Mouse (Mus musculus): ENCODE data around the gene Clhc1. TPM values are rescaled to one million over a fixed set of nuclear protein-coding genes. Genes with fewer than 3 reads are reported as not detected.
"Not testable (repeated sequence)": the region's sequence is repeated elsewhere in the genome, so short reads cannot be mapped to it uniquely, and the experiment has no call there.

The Clhc1 gene
- total RNA-seq (2017), result 0.37 TPM in 1 of 2 replicates, not detected in the other

- ATAC-seq (replicated peaks; ENCODE audit: low read depth, poor library complexity, severe bottlenecking), result peak; percentile 88
Observed at GRCm38 (mm10) chr11:29547752-29548503, at the start of gene Clhc1, which contains the start of gene Rps27a. Clhc1 (plus strand) TSS chr11:29547950. Rps27a (minus strand) TSS chr11:29548109.

- ATAC-seq (replicated peaks; ENCODE audit: low read depth, poor library complexity, severe bottlenecking), result 0 out of 2 replicates have a peak, but pooled peaks have one; percentile 50
Observed at GRCm38 (mm10) chr11:29503948-29504893, 43.5 kb upstream of the Clhc1 start.

DNA sequence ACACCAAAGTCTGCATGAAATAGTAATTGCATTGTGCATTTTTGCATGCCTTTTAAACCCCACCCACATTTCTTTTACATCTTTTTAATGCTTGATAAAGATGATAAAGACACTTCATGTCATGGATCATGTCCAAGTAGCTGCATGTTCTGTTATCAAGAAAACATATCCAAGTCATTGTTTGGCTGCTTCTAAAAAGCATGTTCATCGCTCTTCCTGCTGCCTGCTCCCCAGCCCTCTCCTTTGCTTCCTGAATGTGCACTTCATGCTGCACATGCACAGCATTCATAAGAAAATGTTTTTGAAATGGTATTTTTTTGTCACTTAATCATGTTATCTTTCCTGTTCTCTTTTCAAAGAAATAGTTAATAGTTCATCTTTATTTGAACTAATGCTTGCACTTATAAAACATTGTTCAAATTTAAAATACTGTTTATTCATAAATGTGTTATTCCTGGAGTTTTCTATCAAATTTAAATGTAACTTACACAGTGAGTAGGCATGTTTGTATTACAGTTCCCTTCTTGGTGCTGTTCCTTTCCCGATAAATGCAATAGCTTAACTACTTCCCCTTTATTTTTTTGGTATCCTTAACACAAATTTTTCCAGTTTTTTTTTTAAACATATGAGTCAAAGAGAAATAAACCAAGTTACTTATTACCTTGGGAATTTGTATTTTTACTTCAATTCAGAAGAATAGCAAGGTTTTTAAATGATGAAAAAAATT, 42.7 kb upstream of the Clhc1 start:
- ATAC-seq (replicated peaks; ENCODE audit: low read depth, poor library complexity, severe bottlenecking), result 0 out of 2 replicates have a peak, but pooled peaks have one; percentile 36

DNA sequence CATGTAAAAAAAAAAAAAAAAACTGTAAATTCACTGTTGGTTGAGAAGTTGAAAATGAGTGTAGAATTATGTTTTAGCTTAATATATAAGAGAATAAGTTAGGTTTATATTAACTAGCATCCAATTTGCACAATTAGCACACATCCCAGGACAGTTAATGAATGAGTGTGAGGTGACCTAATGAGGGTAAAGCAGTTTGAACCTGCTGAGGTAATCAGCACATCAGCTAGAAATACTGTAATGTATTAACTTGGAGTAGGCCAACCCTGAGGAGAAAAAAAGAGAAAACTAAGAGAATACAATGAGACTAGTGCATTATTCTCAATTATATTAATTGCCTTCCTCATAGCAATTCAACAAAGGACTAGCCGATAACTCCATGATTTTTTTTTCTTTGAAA, 38.3 kb upstream of the Clhc1 start:
- ATAC-seq (replicated peaks; ENCODE audit: low read depth, poor library complexity, severe bottlenecking), result no peak

DNA sequence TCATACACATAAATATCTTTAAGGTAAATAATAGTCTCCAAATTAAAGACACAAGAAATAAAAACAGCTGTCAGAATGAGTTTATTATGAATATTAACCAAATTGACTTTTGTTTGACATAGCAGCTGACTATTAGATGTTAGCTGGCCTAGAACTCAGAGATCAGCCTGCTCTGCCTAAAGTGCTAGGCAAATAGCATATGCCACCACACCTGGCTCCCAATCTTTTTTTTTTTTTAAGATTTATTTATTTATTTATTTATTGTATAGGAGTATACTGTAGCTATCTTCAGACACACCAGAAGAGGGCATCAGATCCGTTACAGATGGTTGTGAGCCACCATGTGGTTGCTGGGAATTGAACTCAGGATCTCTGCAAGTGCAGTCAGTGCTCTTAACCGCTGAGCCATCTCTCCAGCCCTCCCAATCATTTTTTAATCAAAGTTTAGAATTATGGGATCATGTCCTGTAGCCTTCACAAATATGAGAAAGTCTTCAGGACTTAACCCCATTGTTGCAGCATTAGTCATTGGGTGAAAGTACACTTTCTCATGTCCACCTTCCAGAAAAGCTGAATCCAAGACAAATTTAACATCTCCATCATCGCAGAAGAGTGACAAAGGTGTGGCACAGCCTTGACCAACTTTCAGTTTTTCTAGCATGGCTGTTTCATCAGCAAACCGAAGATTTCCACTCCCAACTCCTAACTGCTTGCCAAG, 34.8 kb upstream of the Clhc1 start:
- no peak for ATAC-seq (replicated peaks; ENCODE audit: low read depth, poor library complexity, severe bottlenecking)

GRCm38 (mm10) chr11:29514325-29514681, 33.4 kb upstream of the Clhc1 start:
- peak; percentile 48 for ATAC-seq (replicated peaks; ENCODE audit: low read depth, poor library complexity, severe bottlenecking)

- ATAC-seq (replicated peaks; ENCODE audit: low read depth, poor library complexity, severe bottlenecking), result peak; percentile 100
Observed at GRCm38 (mm10) chr11:29514682-29515412, 32.9 kb upstream of the Clhc1 start, which contains the start of gene Prorsd1. Prorsd1 (minus strand) TSS chr11:29515033.

DNA sequence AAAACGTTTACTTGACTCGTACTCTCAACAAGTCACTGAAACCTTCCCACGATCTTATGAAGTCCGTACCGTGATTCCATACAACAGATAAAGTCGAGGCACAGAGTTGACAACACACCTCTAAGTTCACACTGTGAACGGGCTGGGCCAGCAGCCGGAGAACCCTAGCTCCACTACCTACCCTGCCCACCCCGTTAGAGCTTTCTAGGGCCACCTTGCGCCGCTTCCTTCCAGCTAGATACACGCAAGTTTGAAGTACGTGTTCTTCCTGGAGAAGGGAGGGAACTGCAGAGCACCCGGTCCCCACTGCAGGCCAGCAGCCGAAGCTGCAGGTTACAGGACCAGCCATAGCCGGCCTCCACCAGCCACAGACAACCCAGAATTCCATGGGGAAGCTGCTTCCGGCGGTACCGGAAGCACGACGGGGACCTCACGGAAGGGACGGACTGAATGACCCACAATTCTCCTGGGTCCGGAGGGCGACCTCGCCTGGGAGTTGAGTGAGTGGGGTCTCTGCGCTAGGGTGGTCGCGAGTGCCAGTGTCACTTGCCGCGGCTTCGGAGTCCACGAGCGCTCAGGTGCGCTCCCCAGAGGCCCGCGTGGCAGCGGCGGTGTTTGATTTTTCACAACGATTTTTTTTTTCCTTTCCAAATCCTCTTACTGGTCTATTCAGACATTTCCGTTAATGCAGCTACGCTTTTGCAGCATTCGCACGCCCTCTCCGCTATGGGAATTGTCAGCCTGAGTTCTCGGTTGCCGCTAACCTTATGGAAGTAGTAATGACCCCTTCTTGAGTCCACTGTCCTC, 21.6 kb upstream of the Clhc1 start, which contains the start of gene Mtif2:
TSS of gene Mtif2 (plus strand) at position 421 of the 807 bp plus-strand sequence.
- ATAC-seq (replicated peaks; ENCODE audit: low read depth, poor library complexity, severe bottlenecking), result peak; percentile 94

DNA sequence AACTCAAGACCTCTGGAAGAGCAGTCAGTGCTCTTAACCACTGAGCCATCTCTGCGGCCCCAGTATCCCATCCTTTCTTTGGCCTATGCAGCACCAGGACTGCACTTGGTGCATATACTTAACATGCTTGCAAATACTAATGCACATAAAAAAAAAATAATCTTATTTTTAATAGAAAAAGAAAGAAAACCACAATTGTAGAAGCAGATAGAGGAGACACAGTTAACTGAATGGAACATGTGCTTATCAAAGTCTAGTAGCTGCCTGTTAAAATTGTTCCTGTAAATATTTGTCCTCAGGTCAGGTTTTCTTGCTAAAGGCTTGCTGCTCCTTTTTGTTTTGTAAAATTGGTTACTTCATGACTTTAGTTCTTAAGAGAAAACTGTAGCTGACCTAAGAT, 9.5 kb upstream of the Clhc1 start:
- no peak for ATAC-seq (replicated peaks; ENCODE audit: low read depth, poor library complexity, severe bottlenecking)

DNA sequence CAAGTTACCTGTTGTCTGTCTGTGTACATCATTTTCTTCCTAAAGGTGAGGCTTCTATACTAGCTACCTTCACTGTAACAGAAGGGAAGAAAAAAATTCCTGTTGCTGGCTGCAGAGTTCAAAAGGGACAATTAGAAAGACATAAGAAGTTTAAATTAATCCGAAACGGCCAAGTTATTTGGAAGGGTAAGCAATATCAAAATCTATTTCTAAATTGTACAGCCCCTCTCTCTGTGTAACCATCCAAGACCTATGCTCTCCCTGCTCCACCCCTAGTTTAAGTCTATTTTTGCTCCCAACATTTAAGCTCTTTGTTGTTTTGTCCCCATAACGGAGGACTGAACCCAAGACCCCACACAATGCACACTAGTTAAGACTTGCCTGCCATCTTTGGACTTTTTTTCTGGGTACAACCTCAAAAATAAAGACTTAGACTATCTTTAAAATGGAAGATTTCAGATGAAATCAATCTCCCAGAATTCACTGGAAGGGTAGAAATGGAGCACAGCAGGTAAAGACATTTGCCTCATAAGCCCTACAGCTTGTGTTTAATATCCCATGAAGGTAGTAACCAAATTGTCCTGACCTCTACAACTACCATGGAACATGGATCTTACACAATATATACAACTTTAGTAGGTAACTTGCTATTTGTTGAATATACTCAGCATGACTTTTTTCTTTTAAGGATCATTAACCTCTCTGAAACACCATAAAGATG, 3.4 kb upstream of the Clhc1 start:
- ATAC-seq (replicated peaks; ENCODE audit: low read depth, poor library complexity, severe bottlenecking), result no peak

DNA sequence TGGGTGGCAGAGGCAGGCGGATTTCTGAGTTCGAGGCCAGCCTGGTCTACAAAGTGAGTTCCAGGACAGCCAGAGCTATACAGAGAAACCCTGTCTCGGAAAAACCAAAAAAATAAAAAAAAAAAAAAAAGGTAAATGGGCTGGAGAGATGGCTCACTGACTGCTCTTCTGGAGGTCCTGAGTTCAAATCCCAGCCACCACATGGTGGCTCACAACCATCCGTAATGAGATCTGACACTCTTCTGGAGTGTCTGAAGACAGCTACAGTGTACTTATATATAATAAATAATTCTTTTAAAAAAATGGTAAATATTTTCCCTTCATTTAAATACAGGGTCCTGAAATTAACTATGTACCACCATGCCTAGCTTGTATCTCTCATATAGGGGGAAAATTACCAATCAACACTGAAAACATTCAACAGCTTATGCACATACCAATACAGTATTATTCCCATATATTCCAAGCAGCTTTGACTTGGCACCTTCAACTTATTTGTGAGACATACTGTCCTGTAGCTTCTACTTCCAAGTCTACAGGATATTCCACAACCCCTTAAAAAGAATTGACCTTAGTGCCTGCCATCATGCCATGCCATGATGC, 2.5 kb upstream of the Clhc1 start:
- not testable (repeated sequence) for ATAC-seq (replicated peaks; ENCODE audit: low read depth, poor library complexity, severe bottlenecking)

- ATAC-seq (replicated peaks; ENCODE audit: low read depth, poor library complexity, severe bottlenecking), result not testable (repeated sequence)
Observed at GRCm38 (mm10) chr11:29546297-29546696, 1.5 kb upstream of the Clhc1 start.

GRCm38 (mm10) chr11:29546762-29547161, 988 bp upstream of the Clhc1 start:
- no peak for ATAC-seq (replicated peaks; ENCODE audit: low read depth, poor library complexity, severe bottlenecking)

DNA sequence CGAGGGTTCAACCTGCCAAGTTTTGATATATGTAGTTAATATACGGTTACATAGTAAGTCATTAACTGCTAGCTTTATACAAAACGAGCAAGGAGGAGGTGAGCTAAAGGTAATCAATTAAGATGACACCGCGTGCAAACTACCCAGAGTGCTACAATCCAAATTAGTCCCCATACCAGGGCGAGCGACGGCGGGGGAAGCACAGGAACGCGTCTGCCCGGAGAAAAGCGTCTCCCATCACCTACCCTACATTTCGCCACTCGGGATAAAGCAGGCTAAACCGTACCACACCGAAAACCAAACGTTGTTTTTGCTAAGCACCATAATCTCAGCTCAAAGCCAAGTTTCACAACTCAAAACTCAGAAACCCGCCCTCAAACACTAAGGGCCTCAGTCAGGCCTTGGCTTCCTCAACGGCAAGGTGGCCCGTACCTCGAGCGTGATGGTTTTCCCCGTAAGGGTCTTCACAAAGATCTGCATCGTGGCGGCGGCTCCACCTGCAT, 450 bp upstream of the Clhc1 start:
- ATAC-seq (replicated peaks; ENCODE audit: low read depth, poor library complexity, severe bottlenecking), result peak; percentile 5; the same call in 1 of the 2 replicates

GRCm38 (mm10) chr11:29548504-29549424, 1.0 kb downstream of the Clhc1 start:
- ATAC-seq (replicated peaks; ENCODE audit: low read depth, poor library complexity, severe bottlenecking), result no peak

DNA sequence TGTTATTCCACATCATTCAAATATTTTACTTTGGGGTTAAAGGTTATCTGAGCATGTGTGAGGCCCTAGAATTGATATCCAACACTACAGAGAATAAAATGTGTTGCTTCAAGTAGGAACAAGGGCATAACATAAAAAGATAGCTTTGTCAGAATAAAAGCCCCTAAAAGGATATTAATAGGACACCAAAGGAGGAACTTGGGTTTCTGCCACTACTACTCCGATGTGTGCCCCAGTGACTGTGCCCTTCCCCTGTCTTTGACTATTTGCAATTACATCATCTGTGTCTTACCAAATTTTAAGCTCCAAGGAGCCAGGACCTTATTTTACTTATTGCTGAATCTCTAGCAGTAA, 1.7 kb downstream of the Clhc1 start:
- ATAC-seq (replicated peaks; ENCODE audit: low read depth, poor library complexity, severe bottlenecking), result peak; percentile 59

Measured in common myeloid progenitor, adult 5-6 weeks (primary cell).